Mouse (Mus musculus) colon, adult 2 months (tissue): ENCODE data around the gene Iqch. TPM values are rescaled to one million over a fixed set of nuclear protein-coding genes. Genes with fewer than 3 reads are reported as not detected.

ENCODE experiments used
- polyA plus RNA-seq: library from polyadenylated mRNA; depleted of rRNA; stranded (reverse); fragments of >200 nt; gene quantifications from 2 replicates; pipeline ENCODE4 v1.2.3, GENCODE M21; 2012; rRNA removed

Gene Iqch
- polyA plus RNA-seq: 0.13 and 0.21 TPM in 2 replicates

GRCm38 (mm10) chr9:63602043-63602939 lies at the start of gene Iqch, which contains the start of gene Aagab:
Iqch (minus strand) TSS chr9:63602493.
Aagab (plus strand) TSS chr9:63602660.

GRCm38 (mm10) chr9:63398611-63399462 lies 203.5 kb downstream of the Iqch start, which contains the start of gene 2300009A05Rik:
2300009A05Rik (minus strand) TSS chr9:63399246.

GRCm38 (mm10) chr9:63377270-63378142 lies 224.8 kb downstream of the Iqch start, which contains the start of gene Map2k5:
Map2k5 (minus strand) TSS chr9:63377902.

Other genes with a start within 250 kb of the Iqch start
- 29.0 and 35.1 TPM in 2 replicates for gene Map2k5, start 224.6 kb downstream of the Iqch start, polyA plus RNA-seq
- gene 2300009A05Rik, start 203.2 kb downstream of the Iqch start, polyA plus RNA-seq: 69.1 and 110 TPM in 2 replicates
- 20.3 and 20.7 TPM in 2 replicates for gene Aagab, start 167 bp upstream of the Iqch start, polyA plus RNA-seq
- gene Smad3, start 155.5 kb upstream of the Iqch start, polyA plus RNA-seq: 41.2 and 47.1 TPM in 2 replicates